Mouse (Mus musculus): ENCODE measurements around the gene Efhd1. TPM values are rescaled to one million over a fixed set of nuclear protein-coding genes. Genes with fewer than 3 reads are reported as not detected.

The Efhd1 gene
- polyA plus RNA-seq, 1 experiment from 2014 or later, result 8.5 TPM

- no peaks in the 10 kb centered on the region for H3K4me1 ChIP-seq (ENCODE audit: insufficient read depth, low read length)
- H3K4me2 ChIP-seq (replicated peaks; ENCODE audit: low read depth, low read length), result no peak overlapping the region
- no peak for ATAC-seq (ENCODE audit: low FRiP score, low TSS enrichment)
- WGBS, result 88% methylated on average over 2 of the region's 2 CpGs
- no peaks in the 10 kb centered on the region for H3K27me3 ChIP-seq (ENCODE audit: insufficient read depth, low read length)
- peaks cover 9% of the 10 kb centered on the region for H3K9me3 ChIP-seq (ENCODE audit: low read length)
- H3K36me3 ChIP-seq (ENCODE audit: insufficient read depth, low read length), result no peaks in the 10 kb centered on the region
- H3K9ac ChIP-seq (replicated peaks; ENCODE audit: low read length), result no peak overlapping the region
- H3K27ac ChIP-seq (ENCODE audit: low read length), result no peak overlapping the region
- H3K4me3 ChIP-seq (ENCODE audit: low read length), result no peak overlapping the region
These were observed 51.3 kb downstream of the Efhd1 start for GRCm38 (mm10) chr1:87315431-87315830.

GRCm38 (mm10) chr1:87315894-87316293 lies 51.7 kb downstream of the Efhd1 start:
- H3K9me3 ChIP-seq (ENCODE audit: low read length), result peaks cover 14% of the 10 kb centered on the region
- H3K4me2 ChIP-seq (replicated peaks; ENCODE audit: low read depth, low read length), result no peak overlapping the region
- H3K4me3 ChIP-seq (ENCODE audit: low read length), result no peak overlapping the region
- no peaks in the 10 kb centered on the region for H3K4me1 ChIP-seq (ENCODE audit: insufficient read depth, low read length)
- H3K9ac ChIP-seq (replicated peaks; ENCODE audit: low read length), result no peak overlapping the region
- H3K27ac ChIP-seq (ENCODE audit: low read length), result no peak overlapping the region
- H3K36me3 ChIP-seq (ENCODE audit: insufficient read depth, low read length), result no peaks in the 10 kb centered on the region
- ATAC-seq (ENCODE audit: low FRiP score, low TSS enrichment), result no peak
- no peaks in the 10 kb centered on the region for H3K27me3 ChIP-seq (ENCODE audit: insufficient read depth, low read length)
- WGBS, result 65% methylated on average over 2 of the region's 2 CpGs

DNA sequence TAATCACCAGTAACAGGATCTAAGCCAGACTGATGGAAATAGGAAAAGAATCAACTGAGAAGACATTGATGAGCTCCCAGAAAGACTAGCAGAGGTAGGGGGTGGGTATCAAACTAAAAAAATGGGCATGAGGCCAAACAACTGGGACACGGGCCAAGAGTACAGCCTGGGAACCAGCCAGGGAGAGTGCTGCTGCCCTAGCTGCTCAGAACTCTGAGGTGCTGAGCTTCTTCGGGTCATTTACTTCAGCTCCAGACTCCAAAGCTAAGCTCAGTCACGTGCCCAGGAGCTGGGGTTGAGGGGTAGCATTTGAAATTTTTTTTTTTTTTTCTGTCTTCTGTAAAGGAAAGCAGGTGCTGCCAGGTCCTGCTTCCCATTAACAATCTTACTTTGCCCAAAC lies 52.5 kb downstream of the Efhd1 start:
- Histone ChIP-seq H3K4me3 (ENCODE audit: low read length) (no peak overlapping the region), H3K4me1 (ENCODE audit: insufficient read depth, low read length) (no peaks in the 10 kb centered on the region), H3K9ac (replicated peaks; ENCODE audit: low read length) (no peak overlapping the region), H3K27me3 (ENCODE audit: insufficient read depth, low read length) (no peaks in the 10 kb centered on the region), H3K27ac (ENCODE audit: low read length) (peak overlapping the region; percentile 77), H3K4me2 (replicated peaks; ENCODE audit: low read depth, low read length) (no peak overlapping the region), H3K36me3 (ENCODE audit: insufficient read depth, low read length) (no peaks in the 10 kb centered on the region), H3K9me3 (ENCODE audit: low read length) (peaks cover 18% of the 10 kb centered on the region)
- ATAC-seq (ENCODE audit: low FRiP score, low TSS enrichment), result peak; percentile 90
- WGBS, result 31% methylated on average over 3 of the region's 3 CpGs

DNA sequence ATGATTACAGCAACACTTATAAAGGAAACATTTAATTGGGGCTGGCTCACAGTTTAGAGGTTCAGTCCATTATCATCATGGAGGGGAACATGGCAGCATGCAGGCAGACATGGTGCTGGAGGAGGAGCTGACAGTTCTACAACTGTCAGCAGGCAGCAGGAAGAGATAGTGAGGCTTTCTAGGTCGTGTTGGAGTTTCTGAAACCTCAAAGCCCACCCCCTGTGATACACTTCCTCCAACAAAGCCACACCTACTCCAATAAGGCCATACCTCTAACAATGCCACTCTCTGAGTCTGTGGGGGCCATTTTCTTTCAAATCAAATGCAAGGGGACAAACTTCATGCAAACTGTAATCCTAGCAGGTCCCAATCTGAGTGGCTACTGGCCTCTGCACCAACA lies 56.9 kb downstream of the Efhd1 start:
- Histone ChIP-seq H3K9ac (replicated peaks; ENCODE audit: low read length) (no peak overlapping the region), H3K4me2 (replicated peaks; ENCODE audit: low read depth, low read length) (no peak overlapping the region), H3K27ac (ENCODE audit: low read length) (no peak overlapping the region), H3K4me1 (ENCODE audit: insufficient read depth, low read length) (no peaks in the 10 kb centered on the region), H3K36me3 (ENCODE audit: insufficient read depth, low read length) (no peaks in the 10 kb centered on the region), H3K27me3 (ENCODE audit: insufficient read depth, low read length) (no peaks in the 10 kb centered on the region), H3K9me3 (ENCODE audit: low read length) (peaks cover 18% of the 10 kb centered on the region), H3K4me3 (ENCODE audit: low read length) (no peak overlapping the region)
- ATAC-seq (ENCODE audit: low FRiP score, low TSS enrichment), result no peak
- WGBS, result 19% methylated on average over 1 of the region's 1 CpGs

GRCm38 (mm10) chr1:87322778-87323177 lies 58.6 kb downstream of the Efhd1 start:
- Histone ChIP-seq H3K27ac (ENCODE audit: low read length) (no peak overlapping the region), H3K9ac (replicated peaks; ENCODE audit: low read length) (no peak overlapping the region), H3K36me3 (ENCODE audit: insufficient read depth, low read length) (no peaks in the 10 kb centered on the region), H3K4me2 (replicated peaks; ENCODE audit: low read depth, low read length) (no peak overlapping the region), H3K4me1 (ENCODE audit: insufficient read depth, low read length) (no peaks in the 10 kb centered on the region), H3K27me3 (ENCODE audit: insufficient read depth, low read length) (no peaks in the 10 kb centered on the region), H3K9me3 (ENCODE audit: low read length) (peaks cover 18% of the 10 kb centered on the region), H3K4me3 (ENCODE audit: low read length) (no peak overlapping the region)
- 93% methylated on average over 3 of the region's 3 CpGs for WGBS
- ATAC-seq (ENCODE audit: low FRiP score, low TSS enrichment), result no peak

DNA sequence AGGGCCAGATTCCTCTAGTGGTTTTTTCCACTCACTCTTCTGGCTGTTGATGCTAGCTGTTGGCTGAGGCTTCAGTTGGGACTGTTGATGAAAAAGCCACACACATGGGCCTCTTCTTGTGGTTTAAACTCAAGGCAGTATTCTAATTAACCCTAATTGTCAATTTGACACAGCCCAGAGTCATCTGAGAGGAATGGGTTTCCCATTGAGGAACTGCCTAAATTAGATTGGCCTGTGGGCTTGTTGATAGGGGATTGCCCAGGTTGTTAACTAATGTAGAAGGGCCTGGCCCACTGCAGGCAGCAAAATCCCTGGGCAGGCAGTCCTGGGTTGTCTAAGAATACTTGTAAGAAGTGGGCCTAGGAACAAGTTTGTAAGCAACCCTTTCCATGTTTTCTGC lies 60.5 kb downstream of the Efhd1 start:
- ATAC-seq (ENCODE audit: low FRiP score, low TSS enrichment), result no peak

DNA sequence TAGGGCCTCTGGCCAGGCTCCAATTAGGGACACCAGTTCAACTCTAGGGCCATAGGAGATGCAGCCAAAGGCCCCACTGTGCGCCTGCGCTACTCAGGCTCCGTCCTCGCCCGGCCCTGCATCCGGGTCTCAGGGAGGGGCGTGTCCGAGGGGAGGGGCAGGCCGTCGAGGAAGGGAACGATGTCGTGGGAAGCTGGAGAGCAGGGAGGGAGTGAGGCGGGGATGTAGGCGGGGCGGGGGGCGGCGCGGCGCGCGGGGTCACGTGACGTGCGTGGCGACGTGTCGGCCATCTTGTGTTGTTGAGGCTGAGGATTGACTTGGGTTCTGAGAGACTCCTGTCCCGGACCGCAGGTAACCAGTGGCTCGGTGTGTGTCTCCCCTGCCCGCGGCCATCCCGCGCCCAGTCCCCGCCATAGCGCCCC lies 62.6 kb downstream of the Efhd1 start, which contains the start of gene Gigyf2:
Gene Gigyf2, plus strand, starts transcription at position 257 of the 422 bp plus-strand sequence.
- Histone ChIP-seq H3K36me3 (ENCODE audit: insufficient read depth, low read length) (peaks cover 2% of the 10 kb centered on the region; the same call in 1 of the 2 replicates), H3K9ac (replicated peaks; ENCODE audit: low read length) (peak within 1 kb of the TSS; percentile 99), H3K9me3 (ENCODE audit: low read length) (no peaks in the 10 kb centered on the region), H3K4me3 (ENCODE audit: low read length) (peak within 1 kb of the TSS; percentile 94), H3K27me3 (ENCODE audit: insufficient read depth, low read length) (no peaks in the 10 kb centered on the region), H3K4me2 (replicated peaks; ENCODE audit: low read depth, low read length) (peak within 1 kb of the TSS; percentile 68), H3K4me1 (ENCODE audit: insufficient read depth, low read length) (peaks cover 10% of the 10 kb centered on the region), H3K27ac (ENCODE audit: low read length) (peak within 1 kb of the TSS; percentile 97)
- under 1% methylated on average over 30 of the region's 36 CpGs for WGBS
- ATAC-seq (ENCODE audit: low FRiP score, low TSS enrichment), result peak; percentile 97

More for the DNA sequence above, 60.5 kb downstream of the Efhd1 start:
- Histone ChIP-seq H3K9me3 (ENCODE audit: low read length) (peaks cover 15% of the 10 kb centered on the region), H3K27ac (ENCODE audit: low read length) (no peak overlapping the region), H3K27me3 (ENCODE audit: insufficient read depth, low read length) (no peaks in the 10 kb centered on the region), H3K4me3 (ENCODE audit: low read length) (no peak overlapping the region), H3K4me1 (ENCODE audit: insufficient read depth, low read length) (peaks cover 10% of the 10 kb centered on the region), H3K9ac (replicated peaks; ENCODE audit: low read length) (no peak overlapping the region), H3K4me2 (replicated peaks; ENCODE audit: low read depth, low read length) (no peak overlapping the region), H3K36me3 (ENCODE audit: insufficient read depth, low read length) (no peaks in the 10 kb centered on the region)

GRCm38 (mm10) chr1:87327165-87327861 lies 63.1 kb downstream of the Efhd1 start:
- ATAC-seq (ENCODE audit: low FRiP score, low TSS enrichment), result peak; percentile 91
- Histone ChIP-seq H3K4me1 (ENCODE audit: insufficient read depth, low read length) (peaks cover 10% of the 10 kb centered on the region), H3K9me3 (ENCODE audit: low read length) (no peaks in the 10 kb centered on the region), H3K4me3 (ENCODE audit: low read length) (peak overlapping the region; percentile 94), H3K4me2 (replicated peaks; ENCODE audit: low read depth, low read length) (peak overlapping the region; percentile 68), H3K36me3 (ENCODE audit: insufficient read depth, low read length) (peaks cover 3% of the 10 kb centered on the region; the same call in 1 of the 2 replicates), H3K27ac (ENCODE audit: low read length) (peak overlapping the region; percentile 97), H3K9ac (replicated peaks; ENCODE audit: low read length) (peak overlapping the region; percentile 99), H3K27me3 (ENCODE audit: insufficient read depth, low read length) (no peaks in the 10 kb centered on the region)
- under 1% methylated on average over 47 of the region's 53 CpGs for WGBS

DNA sequence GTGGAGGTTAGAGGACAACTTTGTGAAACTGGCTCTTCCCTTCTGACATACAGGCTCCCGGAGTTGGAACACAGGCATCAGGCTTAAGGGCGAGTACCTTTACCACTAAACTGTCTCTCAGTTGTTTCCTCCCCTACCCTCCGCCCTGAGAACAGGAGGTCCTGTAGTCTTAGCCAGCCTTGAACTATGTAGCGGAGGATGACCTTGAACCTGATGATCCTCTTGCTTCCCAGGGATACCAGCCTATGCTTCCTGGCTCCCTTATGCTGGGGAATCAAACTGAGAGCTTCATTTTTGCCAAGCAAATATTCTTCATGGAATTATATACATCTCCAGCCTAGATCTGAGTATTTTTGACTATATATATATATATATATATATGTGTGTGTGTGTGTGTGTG lies 67.6 kb downstream of the Efhd1 start:
- ATAC-seq (ENCODE audit: low FRiP score, low TSS enrichment), result no peak
- Histone ChIP-seq H3K9me3 (ENCODE audit: low read length) (no peaks in the 10 kb centered on the region), H3K4me3 (ENCODE audit: low read length) (no peak overlapping the region), H3K4me1 (ENCODE audit: insufficient read depth, low read length) (peaks cover 10% of the 10 kb centered on the region), H3K27me3 (ENCODE audit: insufficient read depth, low read length) (no peaks in the 10 kb centered on the region), H3K36me3 (ENCODE audit: insufficient read depth, low read length) (peaks cover 17% of the 10 kb centered on the region), H3K27ac (ENCODE audit: low read length) (no peak overlapping the region), H3K4me2 (replicated peaks; ENCODE audit: low read depth, low read length) (no peak overlapping the region), H3K9ac (replicated peaks; ENCODE audit: low read length) (no peak overlapping the region)
- 95% methylated on average over 4 of the region's 4 CpGs for WGBS

GRCm38 (mm10) chr1:87350576-87350975 lies 86.4 kb downstream of the Efhd1 start:
- H3K4me1 ChIP-seq (ENCODE audit: insufficient read depth, low read length), result no peaks in the 10 kb centered on the region
- H3K27me3 ChIP-seq (ENCODE audit: insufficient read depth, low read length), result no peaks in the 10 kb centered on the region
- peaks cover 7% of the 10 kb centered on the region; the same call in 1 of the 2 replicates for H3K36me3 ChIP-seq (ENCODE audit: insufficient read depth, low read length)
- no peak overlapping the region for H3K9ac ChIP-seq (replicated peaks; ENCODE audit: low read length)
- 87% methylated on average over 2 of the region's 2 CpGs for WGBS
- H3K27ac ChIP-seq (ENCODE audit: low read length), result no peak overlapping the region
- ATAC-seq (ENCODE audit: low FRiP score, low TSS enrichment), result no peak
- no peak overlapping the region for H3K4me3 ChIP-seq (ENCODE audit: low read length)
- H3K4me2 ChIP-seq (replicated peaks; ENCODE audit: low read depth, low read length), result no peak overlapping the region
- no peaks in the 10 kb centered on the region for H3K9me3 ChIP-seq (ENCODE audit: low read length)

All from kidney, embryonic 16.5 days (tissue).